Mouse (Mus musculus): ENCODE measurements around the gene Socs7.

The Socs7 gene

GRCm38 (mm10) chr11:97387811-97388210, 25.5 kb downstream of the Socs7 start:
- DNase-seq (ENCODE audit: low spot score in 2 of 2): no peak

GRCm38 (mm10) chr11:97389127-97389526, 26.8 kb downstream of the Socs7 start:
- no peak for DNase-seq (ENCODE audit: low spot score in 2 of 2)

GRCm38 (mm10) chr11:97393658-97394057, 31.3 kb downstream of the Socs7 start:
- DNase-seq (ENCODE audit: low spot score in 2 of 2): no peak

GRCm38 (mm10) chr11:97394146-97394545, 31.8 kb downstream of the Socs7 start:
- peak in 1 of 2 experiments; percentile 73 for DNase-seq (ENCODE audit: low spot score in 2 of 2)

- no peak for DNase-seq (ENCODE audit: low spot score in 2 of 2)
These were observed 36.2 kb downstream of the Socs7 start for GRCm38 (mm10) chr11:97398506-97398905.

GRCm38 (mm10) chr11:97399958-97400710, 37.8 kb downstream of the Socs7 start:
- peak; percentile 73 to 90 for DNase-seq (ENCODE audit: low spot score in 2 of 2)

- DNase-seq (ENCODE audit: low spot score in 2 of 2): peak in 1 of 2 experiments; percentile 79
These were observed 38.7 kb downstream of the Socs7 start for GRCm38 (mm10) chr11:97401082-97401481.

- no peak for DNase-seq (ENCODE audit: low spot score in 2 of 2)
These were observed 39.5 kb downstream of the Socs7 start for GRCm38 (mm10) chr11:97401686-97402435.

GRCm38 (mm10) chr11:97402746-97403145, 40.4 kb downstream of the Socs7 start:
- no peak for DNase-seq (ENCODE audit: low spot score in 2 of 2)

GRCm38 (mm10) chr11:97403614-97404183, 41.3 kb downstream of the Socs7 start:
- no peak for DNase-seq (ENCODE audit: low spot score in 2 of 2)

GRCm38 (mm10) chr11:97404184-97404760, 41.9 kb downstream of the Socs7 start:
- DNase-seq (ENCODE audit: low spot score in 2 of 2): no peak

GRCm38 (mm10) chr11:97404761-97405190, 42.4 kb downstream of the Socs7 start:
- DNase-seq (ENCODE audit: low spot score in 2 of 2): no peak

GRCm38 (mm10) chr11:97406094-97406951, 44.0 kb downstream of the Socs7 start:
- no peak for DNase-seq (ENCODE audit: low spot score in 2 of 2)

- DNase-seq (ENCODE audit: low spot score in 2 of 2): no peak
These were observed 45.1 kb downstream of the Socs7 start for GRCm38 (mm10) chr11:97407456-97407855.

GRCm38 (mm10) chr11:97408171-97408570, 45.8 kb downstream of the Socs7 start:
- DNase-seq (ENCODE audit: low spot score in 2 of 2): peak in 1 of 2 experiments; percentile 83

GRCm38 (mm10) chr11:97410958-97411357, 48.6 kb downstream of the Socs7 start:
- DNase-seq (ENCODE audit: low spot score in 2 of 2): no peak

GRCm38 (mm10) chr11:97412117-97412516, 49.8 kb downstream of the Socs7 start:
- DNase-seq (ENCODE audit: low spot score in 2 of 2): no peak

- no peak for DNase-seq (ENCODE audit: low spot score in 2 of 2)
These were observed 50.5 kb downstream of the Socs7 start for GRCm38 (mm10) chr11:97412808-97413347.

GRCm38 (mm10) chr11:97415330-97415711, 53.0 kb downstream of the Socs7 start, which contains the start of gene Arhgap23:
Gene Arhgap23, plus strand, starts transcription at chr11:97415533.
- no peak for DNase-seq (ENCODE audit: low spot score in 2 of 2)

- DNase-seq (ENCODE audit: low spot score in 2 of 2): no peak
These were observed 53.6 kb downstream of the Socs7 start for GRCm38 (mm10) chr11:97415712-97416636.
